Mouse (Mus musculus): Measurements from ENCODE around the gene Lrrc58. TPM values are rescaled to one million over a fixed set of nuclear protein-coding genes. Genes with fewer than 3 reads are reported as not detected.

The Lrrc58 gene
- total RNA-seq, 2 experiments from 2014 or later, result 43.7 to 68.5 TPM

DNA sequence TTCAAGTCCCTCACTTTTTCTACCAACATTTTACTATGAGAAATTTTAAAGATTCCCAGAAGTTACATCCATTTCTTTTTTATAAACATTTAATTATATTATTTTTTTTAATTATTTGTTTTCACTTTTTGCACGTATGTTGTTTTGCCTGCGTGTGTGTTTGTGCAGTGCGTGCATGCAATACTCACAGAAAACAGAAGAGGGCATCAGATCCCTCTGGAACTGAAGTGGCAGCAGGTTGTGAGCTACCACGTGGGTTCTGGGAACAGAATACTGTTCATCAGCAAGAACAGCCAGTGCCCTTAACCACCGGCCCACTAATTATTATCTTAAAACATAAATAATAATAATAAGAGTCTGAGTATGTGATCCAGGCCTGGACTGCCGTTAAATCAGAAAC is 50.8 kb downstream of the Lrrc58 start:
- ATAC-seq (replicated peaks; ENCODE audit: poor library complexity), result no peak

DNA sequence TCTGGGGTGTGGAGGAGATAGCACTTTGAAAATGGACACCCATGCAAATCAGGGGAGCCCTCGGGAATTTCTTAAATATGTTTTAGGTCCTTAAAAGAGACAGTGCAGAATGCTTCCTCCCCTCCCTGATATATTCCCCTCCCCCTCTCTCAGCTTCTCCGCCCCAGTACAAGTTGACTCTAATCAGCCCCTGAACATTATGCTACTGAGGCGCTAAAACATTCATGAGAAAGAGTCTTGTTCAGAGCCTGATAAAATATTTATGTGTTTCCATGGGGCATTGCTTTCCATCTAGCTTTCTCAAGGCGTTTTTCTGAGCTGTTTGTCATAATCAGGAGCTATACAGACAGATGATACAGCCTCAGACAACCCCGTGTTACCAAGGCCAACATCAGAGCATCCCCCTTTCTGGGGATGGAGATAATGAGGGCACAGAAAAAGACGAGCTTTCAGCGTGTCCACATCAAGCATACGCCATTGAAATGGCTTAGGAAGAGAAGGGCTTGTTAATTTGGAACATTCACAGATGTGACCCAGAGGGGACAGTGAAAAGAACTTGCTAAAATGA is 52.7 kb downstream of the Lrrc58 start:
- ATAC-seq (replicated peaks; ENCODE audit: poor library complexity), result no peak

DNA sequence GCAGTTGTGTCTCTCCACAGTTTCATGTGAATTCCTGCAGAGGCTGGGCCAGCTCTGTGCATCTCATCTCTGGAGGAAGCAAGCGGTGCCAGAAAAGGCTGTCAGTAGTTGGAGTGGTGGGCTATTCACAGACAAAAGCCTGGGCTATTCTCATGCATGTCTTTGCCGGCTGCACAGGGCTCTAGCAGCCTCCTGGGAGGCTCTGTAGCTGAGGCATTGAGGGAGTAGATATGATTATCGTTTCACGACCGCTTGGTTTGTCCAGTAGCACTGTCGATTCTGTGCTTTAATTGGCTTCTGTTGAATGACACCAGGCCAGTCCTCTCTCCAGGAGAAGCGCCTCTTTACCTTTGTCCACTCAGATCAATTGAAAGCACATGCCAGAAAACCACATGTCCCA is 57.9 kb downstream of the Lrrc58 start:
- no peak for ATAC-seq (replicated peaks; ENCODE audit: poor library complexity)

DNA sequence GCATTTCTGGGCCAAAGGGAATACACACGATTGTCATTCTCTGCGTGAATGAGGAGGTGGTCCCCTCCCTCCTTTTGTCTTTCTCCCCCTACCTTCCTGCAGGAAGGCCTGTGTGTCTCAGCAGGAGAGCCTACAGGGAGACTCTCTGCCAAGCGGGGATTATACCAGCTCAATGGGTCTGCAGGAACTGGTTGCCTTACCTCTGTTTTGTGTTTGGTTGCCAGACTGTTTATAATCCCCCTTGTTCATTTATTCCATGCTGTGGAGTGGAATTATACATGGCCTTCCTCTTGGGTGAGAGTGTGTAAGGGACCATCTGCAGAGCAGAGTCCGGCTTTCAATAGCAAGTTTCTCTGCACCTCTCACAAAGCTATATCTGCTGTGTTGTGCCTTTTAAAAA is 58.9 kb downstream of the Lrrc58 start:
- ATAC-seq (replicated peaks; ENCODE audit: poor library complexity), result no peak

DNA sequence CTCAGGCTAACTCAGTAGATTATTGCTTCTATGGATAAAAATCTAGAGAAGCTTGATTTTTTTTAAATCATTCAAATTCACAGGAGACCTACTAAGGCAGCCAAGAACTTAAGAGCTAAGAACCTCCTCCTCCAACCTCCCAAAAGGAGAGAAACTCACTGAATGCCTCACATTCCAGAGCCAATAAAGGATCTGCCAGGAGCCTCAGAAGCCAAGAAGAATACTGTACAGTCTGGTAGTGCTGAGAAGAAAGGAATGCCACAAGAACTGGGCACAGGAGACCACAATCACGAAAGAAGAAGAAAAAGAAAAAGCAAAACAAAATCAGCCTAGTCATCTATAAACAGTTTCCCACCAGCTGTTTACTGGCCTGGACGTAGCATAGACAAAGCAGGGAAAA is 60.8 kb downstream of the Lrrc58 start:
- no peak for ATAC-seq (replicated peaks; ENCODE audit: poor library complexity)

DNA sequence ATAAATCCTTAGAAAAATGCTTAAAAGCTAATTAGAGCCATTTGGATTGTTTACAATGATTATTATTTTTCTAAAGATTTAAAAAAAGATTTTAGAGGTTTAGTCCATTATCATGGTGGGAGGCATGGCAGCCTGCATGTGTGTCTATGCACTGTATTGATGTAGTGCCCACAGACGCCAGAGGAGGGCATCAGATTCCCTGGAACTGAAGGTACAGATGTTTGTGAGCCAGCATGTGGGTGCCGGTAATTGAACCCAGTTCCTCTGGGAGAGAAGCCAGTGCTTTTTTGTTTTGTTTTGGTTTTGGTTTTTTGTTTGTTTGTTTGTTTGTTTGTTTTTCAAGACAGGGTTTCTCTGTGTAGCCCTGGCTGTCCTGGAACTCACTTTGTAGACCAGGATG is 61.4 kb downstream of the Lrrc58 start:
- no peak for ATAC-seq (replicated peaks; ENCODE audit: poor library complexity)

DNA sequence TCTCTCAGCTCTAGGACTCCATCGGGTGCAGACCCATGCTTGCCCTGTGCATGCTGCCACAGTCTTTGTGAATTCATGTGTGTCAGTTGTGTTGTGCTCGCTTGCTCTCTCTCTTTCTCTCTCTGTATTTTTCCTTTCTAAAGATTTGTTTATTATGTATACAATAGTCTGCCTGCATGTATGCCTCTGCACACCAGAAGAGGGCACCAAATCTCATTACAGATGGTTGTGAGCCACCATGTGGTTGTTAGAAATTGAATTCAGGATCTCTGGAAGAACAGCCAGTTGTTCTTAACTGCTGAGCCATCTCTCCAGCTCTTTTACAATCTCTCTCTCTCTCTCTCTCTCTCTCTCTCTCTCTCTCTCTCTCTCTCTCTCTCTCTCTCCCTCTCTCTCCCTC is 66.7 kb downstream of the Lrrc58 start:
- no peak for ATAC-seq (replicated peaks; ENCODE audit: poor library complexity)

DNA sequence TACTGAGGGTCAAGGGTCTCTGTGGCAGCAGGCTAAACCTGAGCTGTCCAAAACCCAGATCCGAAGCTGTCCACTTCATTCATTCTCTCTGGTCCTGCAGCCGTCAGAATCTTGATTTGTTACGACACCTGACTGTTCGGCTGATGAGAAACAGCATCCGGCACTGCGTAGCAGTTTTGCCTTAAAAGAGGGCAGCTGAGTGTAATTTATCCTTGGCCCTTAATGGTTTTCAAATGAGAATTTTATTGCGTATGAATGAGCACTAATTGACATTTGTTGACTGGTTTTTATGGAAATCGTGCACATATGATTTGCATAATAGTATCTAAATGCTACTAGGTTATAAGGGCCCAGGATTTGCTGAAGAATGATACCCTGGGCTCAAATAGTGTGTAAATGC is 69.1 kb downstream of the Lrrc58 start:
- ATAC-seq (replicated peaks; ENCODE audit: poor library complexity), result no peak

Other genes with a start within 250 kb of the Lrrc58 start
- 29.7 and 53.1 TPM in 2 replicates for gene Ndufb4, start 213.9 kb upstream of the Lrrc58 start, total RNA-seq (2015)
- gene Ndufb4, start 213.9 kb upstream of the Lrrc58 start, total RNA-seq (2017), result 13.1 and 26.8 TPM in 2 replicates
- gene Fstl1, start 91.5 kb upstream of the Lrrc58 start, total RNA-seq (2015), result 0.32 and 4.0 TPM in 2 replicates
- 0.04 and 0.61 TPM in 2 replicates for gene Fstl1, start 91.5 kb upstream of the Lrrc58 start, total RNA-seq (2017)
- gene Gm36028, start 7.2 kb upstream of the Lrrc58 start, total RNA-seq (2015), result not detected in 2 replicates
- gene Gm36028, start 7.2 kb upstream of the Lrrc58 start, total RNA-seq (2017), result 0.50 TPM in 1 of 2 replicates, not detected in the other
- gene Gpr156, start 48.1 kb downstream of the Lrrc58 start, total RNA-seq (2015), result not detected in 2 replicates
- gene Gpr156, start 48.1 kb downstream of the Lrrc58 start, total RNA-seq (2017), result not detected in 2 replicates
- gene Gsk3b, start 220.6 kb downstream of the Lrrc58 start, total RNA-seq (2015), result 43.8 and 49.7 TPM in 2 replicates
- 20.1 and 23.5 TPM in 2 replicates for gene Gsk3b, start 220.6 kb downstream of the Lrrc58 start, total RNA-seq (2017)